Mouse (Mus musculus) right cerebral cortex, postnatal 14 days (tissue): ENCODE results near the gene Palm3.
"Not testable (repeated sequence)": the region's sequence is repeated elsewhere in the genome, so short reads cannot be mapped to it uniquely, and the experiment has no call there.

Experiments
- DNase-seq: peaks from one replicate; pipeline ENCODE4 v3.0.0; 2022

The Palm3 gene

GRCm38 (mm10) chr8:84021096-84021495, at the start of gene Palm3:
Gene Palm3, plus strand, starts transcription at chr8:84021471.
- DNase-seq = no peak

GRCm38 (mm10) chr8:83971661-83972060, 49.6 kb upstream of the Palm3 start:
- DNase-seq = no peak

DNA sequence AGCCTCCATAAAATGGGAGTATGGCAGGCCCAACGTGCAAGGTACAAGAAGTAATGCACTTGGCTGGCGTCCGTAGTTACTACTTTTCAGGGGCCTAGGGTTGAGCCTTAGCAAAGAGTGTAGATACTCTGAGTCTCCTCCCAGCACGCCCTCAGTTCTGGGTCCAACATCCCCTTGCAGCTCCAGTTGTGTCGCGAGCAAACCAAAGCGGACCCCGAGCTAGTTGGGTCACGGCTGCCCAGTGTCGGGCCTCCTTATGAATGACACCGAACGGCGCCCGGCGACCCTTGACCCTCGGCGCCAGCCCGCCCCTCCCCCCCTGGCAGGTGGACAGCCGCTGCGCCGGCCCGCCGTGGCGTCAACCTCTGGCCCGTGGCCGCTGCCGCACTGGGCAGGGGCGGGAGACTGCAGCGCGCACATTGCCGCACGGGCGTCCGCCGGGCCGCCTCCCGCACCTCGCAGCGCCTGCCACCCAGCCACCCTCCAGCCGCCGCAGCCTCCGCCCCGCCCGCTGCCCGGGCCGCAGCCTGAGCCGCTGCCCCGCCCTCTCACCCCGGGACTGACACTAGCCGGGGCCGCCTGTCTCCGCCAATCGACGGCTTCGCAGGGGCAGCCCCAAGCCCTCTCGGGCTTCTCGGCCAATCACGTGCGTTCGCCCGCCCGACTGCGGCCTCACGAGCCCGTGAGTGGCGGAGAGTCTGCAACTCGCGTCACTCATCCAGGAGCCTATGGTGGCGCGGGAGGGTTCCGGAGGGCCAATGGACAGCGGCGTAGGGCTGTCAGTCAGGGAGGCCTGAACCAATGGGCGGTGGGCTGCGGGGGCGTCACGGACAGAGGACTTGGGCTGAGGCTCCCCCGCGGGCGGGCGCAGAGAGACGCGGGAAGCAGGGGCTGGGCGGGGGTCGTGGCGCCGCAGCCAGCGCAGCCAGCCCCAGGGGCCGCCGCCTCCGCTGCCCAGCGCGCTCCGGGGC, 48.8 kb upstream of the Palm3 start, which contains the start of gene Prkaca:
Gene Prkaca (plus strand): TSS at position 844 of the 971 bp plus-strand sequence.
- DNase-seq = peak; percentile 99

GRCm38 (mm10) chr8:83973161-83974031, 47.9 kb upstream of the Palm3 start:
- DNase-seq = no peak

DNA sequence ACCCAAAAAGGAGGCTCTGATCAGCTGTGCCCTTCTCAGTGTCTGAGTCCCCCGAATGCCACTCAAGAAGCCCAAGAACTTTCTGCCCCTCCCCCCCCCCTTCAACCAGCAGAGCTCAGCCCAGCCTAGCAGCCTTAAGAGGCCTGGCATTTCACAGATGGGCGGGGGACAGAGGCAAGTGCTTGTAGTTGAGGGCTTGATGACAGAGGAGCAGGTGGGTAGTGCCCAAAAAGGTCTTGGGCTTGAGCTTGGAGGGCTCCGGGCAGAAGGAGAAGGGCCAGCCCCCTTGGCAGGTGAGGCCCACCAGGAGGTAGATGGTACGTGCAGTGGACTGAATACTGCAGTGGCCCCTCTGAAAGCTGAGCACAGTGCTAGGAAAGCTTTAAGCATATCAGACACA, 46.8 kb upstream of the Palm3 start:
- no peak for DNase-seq

GRCm38 (mm10) chr8:83976101-83976630, 45.1 kb upstream of the Palm3 start:
- DNase-seq = no peak

GRCm38 (mm10) chr8:83976779-83977350, 44.4 kb upstream of the Palm3 start:
- DNase-seq = peak; percentile 39

DNA sequence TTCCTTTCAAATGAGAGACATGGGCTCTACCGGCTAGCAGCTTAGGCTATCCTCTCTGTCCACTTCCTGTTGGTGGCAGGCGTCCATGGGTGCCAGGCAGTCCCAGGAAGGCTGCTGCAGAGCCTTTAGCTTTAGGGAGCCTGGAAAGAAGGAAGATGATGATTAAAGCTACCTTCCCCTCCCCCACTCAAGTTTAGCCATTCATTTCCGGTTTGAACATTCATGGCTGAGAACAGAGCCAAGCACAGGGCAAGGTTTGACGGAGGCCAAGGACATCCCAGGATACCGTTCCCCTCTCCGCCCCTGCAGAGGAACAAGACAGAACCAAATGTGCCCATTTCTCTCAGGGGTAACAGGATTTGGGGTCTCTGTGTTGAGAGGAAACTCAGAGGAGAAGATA, 43.6 kb upstream of the Palm3 start:
- DNase-seq = no peak

GRCm38 (mm10) chr8:83978200-83978599, 43.1 kb upstream of the Palm3 start:
- DNase-seq = no peak

- DNase-seq = no peak
Observed at GRCm38 (mm10) chr8:83980250-83980649, 41.0 kb upstream of the Palm3 start.

GRCm38 (mm10) chr8:83980845-83981244, 40.4 kb upstream of the Palm3 start:
- no peak for DNase-seq

DNA sequence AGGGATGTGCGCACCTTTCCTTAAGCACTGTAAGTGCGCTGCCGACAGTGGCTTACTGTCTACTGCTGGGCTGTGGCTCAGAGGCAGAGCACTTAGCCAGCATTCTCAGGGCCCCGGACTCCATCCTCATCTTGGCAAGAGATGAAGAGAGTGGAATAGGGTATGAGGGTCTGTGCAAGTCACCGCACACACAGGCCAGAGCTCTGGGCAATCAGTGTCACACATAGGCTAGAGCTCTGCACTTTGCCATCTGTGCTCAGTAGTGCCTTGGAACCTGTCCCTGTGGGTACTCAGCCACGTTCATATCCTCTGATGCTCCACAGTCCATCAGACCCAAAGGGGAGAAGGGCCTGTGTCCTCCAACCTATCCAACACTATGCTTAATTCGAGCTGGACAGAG, 39.7 kb upstream of the Palm3 start:
- DNase-seq = no peak

DNA sequence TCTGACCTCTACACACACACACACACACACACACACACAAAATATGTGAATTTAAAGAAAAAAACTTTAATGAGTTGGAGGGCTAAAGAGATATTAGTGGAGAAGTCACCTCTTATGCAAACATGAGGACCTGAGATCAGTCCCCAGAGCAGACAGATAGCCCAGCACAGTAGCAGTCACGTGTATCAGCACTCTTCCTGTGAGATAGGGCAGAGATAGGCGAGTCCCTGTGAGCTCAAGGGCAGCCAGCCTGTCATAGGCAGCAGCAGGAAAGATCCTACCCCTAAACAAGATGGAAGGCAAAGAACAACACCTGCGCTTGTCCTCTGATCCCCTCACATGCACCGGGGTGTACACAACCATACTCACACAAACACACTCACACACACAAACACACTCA, 38.8 kb upstream of the Palm3 start:
- DNase-seq = no peak

DNA sequence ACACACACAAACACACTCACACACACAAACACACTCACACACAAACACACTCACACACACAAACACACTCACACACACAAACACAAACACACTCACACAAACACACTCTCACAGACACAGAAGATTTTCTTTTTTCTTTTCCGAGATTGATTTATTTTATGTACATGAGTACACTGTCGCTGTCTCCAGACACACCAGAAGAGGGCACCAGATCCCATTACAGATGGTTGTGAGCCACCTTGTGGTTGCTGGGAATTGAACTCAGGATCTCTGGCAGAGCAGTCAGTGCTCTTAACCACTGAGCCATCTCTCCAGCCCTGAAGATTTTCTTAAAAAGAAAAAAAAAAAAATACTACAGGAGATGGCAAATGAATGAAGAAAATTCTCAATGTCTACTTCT, 38.0 kb upstream of the Palm3 start:
- DNase-seq = not testable (repeated sequence)

DNA sequence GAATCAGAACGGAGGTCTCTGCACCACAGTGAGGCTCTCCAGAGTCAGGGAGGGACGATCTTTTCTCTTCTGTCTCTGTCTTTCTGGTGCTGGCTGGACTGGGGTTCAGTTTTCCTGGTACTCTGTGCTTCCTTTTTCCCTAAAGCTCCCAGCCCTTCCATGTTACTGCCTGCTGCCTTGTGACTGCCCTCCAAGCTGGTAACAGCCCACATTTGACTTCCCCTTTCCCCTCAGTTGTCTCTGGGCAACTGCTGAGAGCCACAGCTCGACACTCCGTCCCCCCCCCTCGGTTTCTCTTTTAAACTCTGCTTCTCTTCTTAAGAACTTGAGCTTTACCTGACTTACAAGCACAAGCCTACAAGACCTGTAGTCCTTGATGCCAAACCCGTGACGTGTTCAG, 32.0 kb upstream of the Palm3 start:
- no peak for DNase-seq

DNA sequence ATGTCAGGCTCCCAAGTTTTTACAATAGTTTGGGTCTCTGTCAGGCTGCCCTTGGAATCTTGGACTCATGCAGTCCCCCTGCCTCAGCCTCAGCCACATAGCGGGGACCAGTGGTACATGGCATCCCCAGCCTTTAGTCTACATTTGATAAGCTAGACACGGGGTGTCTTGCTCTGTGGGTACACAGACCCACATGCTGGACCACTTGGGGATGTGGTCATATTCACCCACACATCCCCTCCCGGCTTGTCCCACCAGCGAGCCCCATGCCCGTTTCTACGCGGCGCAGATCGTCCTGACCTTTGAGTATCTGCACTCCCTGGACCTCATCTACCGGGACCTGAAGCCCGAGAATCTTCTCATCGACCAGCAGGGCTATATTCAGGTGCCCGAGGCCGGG, 31.1 kb upstream of the Palm3 start:
- no peak for DNase-seq

GRCm38 (mm10) chr8:83992488-83992887, 28.8 kb upstream of the Palm3 start:
- DNase-seq = no peak

- DNase-seq = no peak
Observed at GRCm38 (mm10) chr8:83994030-83994429, 27.2 kb upstream of the Palm3 start.

DNA sequence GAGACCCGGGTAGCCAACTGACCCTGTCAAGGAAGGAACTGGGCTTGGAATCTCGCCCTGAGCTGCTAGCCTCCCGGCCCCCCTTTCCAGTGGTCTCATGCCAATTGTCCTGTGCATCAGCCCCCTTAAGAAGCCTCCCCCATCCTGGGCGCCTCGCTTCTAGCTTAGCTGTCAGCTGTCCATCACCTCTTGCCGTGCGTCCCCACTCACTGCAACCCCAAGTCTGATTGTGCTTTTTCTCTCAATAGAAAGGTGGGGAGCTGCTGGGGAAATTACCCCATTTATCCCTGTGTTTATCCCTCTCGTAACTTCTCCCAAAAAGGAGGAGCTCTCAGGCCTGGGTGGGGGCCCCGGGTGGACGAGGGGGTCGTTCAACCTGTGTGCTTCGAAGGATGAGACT, 25.3 kb upstream of the Palm3 start:
- peak; percentile 29 for DNase-seq

GRCm38 (mm10) chr8:83996567-83997505, 24.4 kb upstream of the Palm3 start:
- DNase-seq = peak; percentile 84

DNA sequence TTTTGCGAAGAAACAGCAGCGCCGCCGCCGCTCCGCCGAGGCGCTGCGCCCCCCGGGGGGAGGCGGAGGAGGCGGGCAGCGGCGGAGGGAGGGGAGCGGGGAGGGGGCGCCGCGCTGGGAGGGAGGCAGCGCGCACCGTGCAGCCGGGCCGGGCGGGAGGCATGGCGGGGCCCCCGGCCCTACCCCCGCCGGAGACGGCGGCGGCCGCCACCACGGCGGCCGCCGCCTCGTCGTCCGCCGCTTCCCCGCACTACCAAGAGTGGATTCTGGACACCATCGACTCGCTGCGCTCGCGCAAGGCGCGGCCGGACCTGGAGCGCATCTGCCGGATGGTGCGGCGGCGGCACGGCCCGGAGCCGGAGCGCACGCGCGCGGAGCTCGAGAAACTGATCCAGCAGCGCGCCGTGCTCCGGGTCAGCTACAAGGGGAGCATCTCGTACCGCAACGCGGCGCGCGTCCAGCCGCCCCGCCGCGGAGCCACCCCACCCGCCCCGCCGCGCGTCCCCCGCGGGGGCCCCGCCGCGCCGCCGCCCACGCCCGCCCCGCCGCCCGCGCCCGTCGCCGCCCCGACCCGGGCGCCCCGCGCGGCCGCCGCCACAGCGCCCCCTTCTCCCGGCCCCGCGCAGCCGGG, 23.6 kb upstream of the Palm3 start, which contains the start of gene Samd1:
Gene Samd1 (plus strand): TSS at position 162 of the 631 bp plus-strand sequence.
- DNase-seq = peak; percentile 62
